ENCODE assay signal across 12 mouse cellular contexts in the genomic region with DNA sequence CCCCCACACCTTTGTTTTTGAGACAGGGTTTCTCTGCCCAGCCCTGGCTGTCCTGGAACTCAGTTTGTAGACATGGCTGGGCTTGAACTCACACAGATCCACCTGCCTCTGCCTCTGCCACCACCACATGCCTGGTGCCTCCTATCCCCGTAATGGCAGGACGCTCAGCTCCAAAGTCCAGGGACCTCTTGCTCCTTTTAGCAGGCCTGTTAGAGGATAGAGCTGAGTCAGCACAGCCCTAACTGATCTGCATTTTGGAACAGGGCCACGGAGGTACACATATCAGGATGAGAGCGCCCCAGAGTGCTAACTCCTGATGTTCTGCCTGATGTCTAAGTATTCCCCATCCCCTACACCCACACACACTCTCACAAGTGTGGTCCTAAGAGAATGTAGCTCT. TPM values are rescaled to one million over a fixed set of nuclear protein-coding genes. Genes with fewer than 3 reads are reported as not detected.
DNase-seq lines count a peak whose midpoint lies in the region; ATAC-seq and TF ChIP-seq lines count a peak whose summit lies in the region.
"Had no signal": no experiment of that assay in that cellular context is flagged by ENCODE, and none has a peak within 500 bp of the region (broad histone marks: within the 10 kb centered on the region; RNA-seq: fewer than 3 reads in every experiment).

Gene Tmem86b (minus strand): TSS at position 392 of the 400 bp plus-strand sequence.

- TF ChIP-seq POLR2A in cerebellum, adult 2 months (IDR thresholded peaks at IDR 0.05; ENCODE audit: borderline replicate concordance, insufficient read depth, low read length) = no peak
- no peak for TF ChIP-seq POLR2A in MEL (IDR thresholded peaks at IDR 0.05; ENCODE audit: control insufficient read depth in 1 of 2, insufficient read depth in 1 of 2, low read depth in 1 of 2, low read length in 2 of 2, poor library complexity in 1 of 2)

- 92% methylated on average over 4 of the region's 4 CpGs for WGBS in cerebellum, adult 2 months
- 91% methylated on average over 4 of the region's 4 CpGs for whole genome bisulfite sequencing in kidney, postnatal 0 days
- 27% methylated on average over 4 of the region's 4 CpGs for WGBS in liver, embryonic 15.5 days (ENCODE audit: insufficient replicate concordance)
- 97% methylated on average over 4 of the region's 4 CpGs for WGBS in hindbrain, embryonic 16.5 days
- WGBS in forebrain, embryonic 14.5 days = 94% methylated on average over 4 of the region's 4 CpGs

- H3K9me3 ChIP-seq in MEL (replicated peaks; ENCODE audit: insufficient read depth, low read length) = no peaks in the 10 kb centered on the region
- H3K9me3 ChIP-seq in kidney, postnatal 0 days (replicated peaks; ENCODE audit: low read length) = no peaks in the 10 kb centered on the region
- no peaks in the 10 kb centered on the region for H3K9me3 ChIP-seq in liver, embryonic 15.5 days (replicated peaks)
- H3K9me3 ChIP-seq in hindbrain, embryonic 16.5 days (ENCODE audit: control insufficient read depth, low read length) = no peaks in the 10 kb centered on the region
- H3K9me3 ChIP-seq in forebrain, embryonic 14.5 days (replicated peaks; ENCODE audit: control insufficient read depth, low read length) = no peaks in the 10 kb centered on the region
- H3K9me3 ChIP-seq: limb, embryonic 13.5 days; neural tube, embryonic 13.5 days had no signal

- no peak for TF ChIP-seq CTCF in cerebellum, adult 2 months (IDR thresholded peaks at IDR 0.05; ENCODE audit: borderline replicate concordance, insufficient read depth, low read depth, low read length)
- TF ChIP-seq CTCF in MEL (IDR thresholded peaks at IDR 0.05 in 2 of 3, conservative IDR thresholded peaks at IDR 0.05 in 1 of 3; ENCODE audit: control insufficient read depth in 1 of 3, insufficient read depth in 1 of 3, low read depth in 2 of 3, low read length in 3 of 3, poor library complexity in 1 of 3, severe bottlenecking in 1 of 3) = no peak
- TF ChIP-seq CTCF in kidney, postnatal 0 days (IDR thresholded peaks at IDR 0.05; ENCODE audit: low read depth) = no peak

- no peak within 1 kb of the TSS for H3K9ac ChIP-seq in MEL (ENCODE audit: control insufficient read depth, low read depth, low read length, poor library complexity, severe bottlenecking)
- no peak within 1 kb of the TSS for H3K9ac ChIP-seq in kidney, postnatal 0 days (ENCODE audit: low read depth, low read length)
- peak within 1 kb of the TSS; percentile 67; the same call in 1 of the 2 replicates for H3K9ac ChIP-seq in liver, embryonic 15.5 days
- H3K9ac ChIP-seq in hindbrain, embryonic 16.5 days (ENCODE audit: low read depth, low read length) = no peak within 1 kb of the TSS
- H3K9ac ChIP-seq in forebrain, embryonic 14.5 days (ENCODE audit: low read length) = no peak within 1 kb of the TSS
- H3K9ac ChIP-seq: limb, embryonic 13.5 days; neural tube, embryonic 13.5 days had no signal

- DNase-seq in cerebellum, adult 2 months = no peak
- no peak for DNase-seq in cerebellum, adult 9-11 months
- DNase-seq in MEL (ENCODE audit: low read depth, low spot score) = peak; percentile 73
- DNase-seq in kidney, postnatal 0 days (ENCODE audit: low spot score) = no peak
- DNase-seq in forebrain, embryonic 14.5 days (ENCODE audit: low spot score) = no peak
- DNase-seq in frontal cortex, postnatal 25 days (ENCODE audit: low spot score in 2 of 2) = no peak
- DNase-seq: B cell, adult 2 months had no signal

- peak in 1 of 2 experiments; percentile 49; a peak in 1 of 4 replicates for TF ChIP-seq EP300 in MEL (IDR thresholded peaks at IDR 0.05; ENCODE audit: low read depth in 1 of 2, low read length in 2 of 2)

- peak; percentile 36; the same call in 1 of the 2 replicates for ATAC-seq in kidney, postnatal 0 days (replicated peaks; ENCODE audit: low FRiP score, low read depth)
- peak; percentile 56 for ATAC-seq in liver, embryonic 15.5 days (ENCODE audit: insufficient read depth)
- no peak for ATAC-seq in hindbrain, embryonic 16.5 days
- no peak for ATAC-seq in forebrain, embryonic 14.5 days
- ATAC-seq: forebrain, embryonic 16.5 days had no signal

- peaks cover 14 to 34% of the 10 kb centered on the region in 2 experiments for H3K36me3 ChIP-seq in MEL (ENCODE audit: control insufficient read depth in 1 of 2, insufficient read depth in 2 of 2, low read length in 2 of 2)
- H3K36me3 ChIP-seq in kidney, postnatal 0 days (ENCODE audit: insufficient read depth, low read length) = peaks cover 49% of the 10 kb centered on the region
- peaks cover 66% of the 10 kb centered on the region for H3K36me3 ChIP-seq in liver, embryonic 15.5 days (replicated peaks)
- peaks cover 42% of the 10 kb centered on the region for H3K36me3 ChIP-seq in hindbrain, embryonic 16.5 days (ENCODE audit: control insufficient read depth, insufficient read depth, low read length)
- peaks cover 74% of the 10 kb centered on the region for H3K36me3 ChIP-seq in forebrain, embryonic 14.5 days (ENCODE audit: control insufficient read depth, insufficient read depth, low read length)

- no peak within 1 kb of the TSS for H3K4me2 ChIP-seq in kidney, postnatal 0 days (ENCODE audit: low read length)
- H3K4me2 ChIP-seq in liver, embryonic 15.5 days = peak within 1 kb of the TSS; percentile 77
- no peak within 1 kb of the TSS for H3K4me2 ChIP-seq in hindbrain, embryonic 16.5 days (ENCODE audit: low read length)
- no peak within 1 kb of the TSS for H3K4me2 ChIP-seq in forebrain, embryonic 14.5 days (ENCODE audit: low read length)
- H3K4me2 ChIP-seq: limb, embryonic 13.5 days; neural tube, embryonic 13.5 days had no signal

- H3K79me2 ChIP-seq in MEL (ENCODE audit: control insufficient read depth, insufficient read depth, low read length, poor library complexity) = no peaks in the 10 kb centered on the region

- H3K4me1 ChIP-seq in cerebellum, adult 2 months (ENCODE audit: control insufficient read depth, insufficient read depth, low read length) = peaks cover 6% of the 10 kb centered on the region; the same call in 1 of the 2 replicates
- peaks cover 8 to 30% of the 10 kb centered on the region in 2 experiments for H3K4me1 ChIP-seq in MEL (ENCODE audit: control insufficient read depth in 1 of 2, insufficient read depth in 2 of 2, low read length in 2 of 2)
- no peaks in the 10 kb centered on the region for H3K4me1 ChIP-seq in kidney, postnatal 0 days (replicated peaks; ENCODE audit: insufficient read depth, low read length)
- peaks cover 64% of the 10 kb centered on the region for H3K4me1 ChIP-seq in liver, embryonic 15.5 days (replicated peaks)
- H3K4me1 ChIP-seq in hindbrain, embryonic 16.5 days (ENCODE audit: control insufficient read depth, insufficient read depth, low read depth, low read length) = no peaks in the 10 kb centered on the region
- H3K4me1 ChIP-seq in forebrain, embryonic 14.5 days (ENCODE audit: control insufficient read depth, insufficient read depth, low read length) = no peaks in the 10 kb centered on the region
- H3K4me1 ChIP-seq: limb, embryonic 13.5 days; neural tube, embryonic 13.5 days had no signal

- H3K4me3 ChIP-seq in cerebellum, adult 2 months (replicated peaks; ENCODE audit: insufficient read depth, low read depth, low read length) = no peak within 1 kb of the TSS
- no peak within 1 kb of the TSS for H3K4me3 ChIP-seq in MEL (ENCODE audit: control insufficient read depth in 1 of 2, insufficient read depth in 1 of 2, low read depth in 2 of 2, low read length in 2 of 2)
- H3K4me3 ChIP-seq in kidney, postnatal 0 days (replicated peaks; ENCODE audit: low read depth, low read length) = no peak within 1 kb of the TSS
- H3K4me3 ChIP-seq in liver, embryonic 15.5 days (replicated peaks) = peak within 1 kb of the TSS; percentile 64
- no peak within 1 kb of the TSS for H3K4me3 ChIP-seq in hindbrain, embryonic 16.5 days (ENCODE audit: low read length)
- no peak within 1 kb of the TSS for H3K4me3 ChIP-seq in forebrain, embryonic 14.5 days (ENCODE audit: low read depth, low read length)
- H3K4me3 ChIP-seq: limb, embryonic 13.5 days; neural tube, embryonic 13.5 days had no signal

- no peaks in the 10 kb centered on the region for H3K27me3 ChIP-seq in cerebellum, adult 2 months (ENCODE audit: control insufficient read depth, insufficient read depth, low read length)
- H3K27me3 ChIP-seq in MEL (ENCODE audit: control insufficient read depth in 1 of 2, insufficient read depth in 2 of 2, low read length in 2 of 2) = no peaks in the 10 kb centered on the region
- no peaks in the 10 kb centered on the region for H3K27me3 ChIP-seq in kidney, postnatal 0 days (ENCODE audit: insufficient read depth, low read length)
- no peaks in the 10 kb centered on the region for H3K27me3 ChIP-seq in liver, embryonic 15.5 days
- no peaks in the 10 kb centered on the region for H3K27me3 ChIP-seq in hindbrain, embryonic 16.5 days (replicated peaks; ENCODE audit: control insufficient read depth, insufficient read depth, low read length)
- H3K27me3 ChIP-seq in forebrain, embryonic 14.5 days (replicated peaks; ENCODE audit: control insufficient read depth, insufficient read depth, low read length) = no peaks in the 10 kb centered on the region
- H3K27me3 ChIP-seq: limb, embryonic 13.5 days; neural tube, embryonic 13.5 days had no signal

- no peak for TF ChIP-seq RAD21 in MEL (IDR thresholded peaks at IDR 0.05; ENCODE audit: low read depth, low read length)

- H3K27ac ChIP-seq in cerebellum, adult 2 months (ENCODE audit: insufficient read depth, low read length) = no peak within 1 kb of the TSS
- H3K27ac ChIP-seq in MEL (ENCODE audit: control insufficient read depth, low read depth, low read length) = peak within 1 kb of the TSS; percentile 82
- no peak within 1 kb of the TSS for H3K27ac ChIP-seq in kidney, postnatal 0 days
- peak within 1 kb of the TSS; percentile 97 for H3K27ac ChIP-seq in liver, embryonic 15.5 days (replicated peaks)
- no peak within 1 kb of the TSS for H3K27ac ChIP-seq in hindbrain, embryonic 16.5 days (ENCODE audit: low read depth, low read length)
- no peak within 1 kb of the TSS for H3K27ac ChIP-seq in forebrain, embryonic 14.5 days (ENCODE audit: low read depth, low read length)
- H3K27ac ChIP-seq: limb, embryonic 13.5 days; neural tube, embryonic 13.5 days had no signal

TF ChIP-seq in MEL, 35 proteins besides CTCF, POLR2A, EP300 and RAD21 (continues in another document):
- TF ChIP-seq SIN3A (IDR thresholded peaks at IDR 0.05; ENCODE audit: low read length) (peak; percentile 28; the same call in 1 of the 2 replicates), MAFK (IDR thresholded peaks at IDR 0.05; ENCODE audit: borderline replicate concordance, low read depth, low read length) (peak; percentile 97), ETS1 (IDR thresholded peaks at IDR 0.05; ENCODE audit: low read depth, low read length) (peak; percentile 48)

RNA-seq across cellular contexts. Expression of gene Tmem86b, which starts in this region (rescaled TPM):
- 45.2 and 47.9 TPM in 2 replicates for polyA plus RNA-seq in cerebellum, adult 2 months (2012; rRNA removed)
- 9.4 and 10.2 TPM in 2 replicates for total RNA-seq in MEL (2012; rRNA removed)
- 10 to 100 TPM in 1 of 2 experiments, not detected in 1; 31.6 TPM for polyA plus RNA-seq in MEL (2012; ENCODE audit: insufficient read depth in 1 of 2, insufficient read length in 2 of 2, low read depth in 1 of 2, low replicate concordance in 2 of 2, missing spikeins in 1 of 2)
- polyA plus RNA-seq in kidney, postnatal 0 days (2015; fragmentation: Nextera tagmentation; extraction: Ambion mirVana) = 0.56 and 0.80 TPM in 2 replicates
- 34.4 and 39.1 TPM in 2 replicates for polyA plus RNA-seq in liver, embryonic 15.5 days (2015; fragmentation: Nextera tagmentation; extraction: Ambion mirVana)
- polyA plus RNA-seq in hindbrain, embryonic 16.5 days (2015; fragmentation: Nextera tagmentation; extraction: Ambion mirVana) = 1.9 and 2.0 TPM in 2 replicates
- polyA plus RNA-seq in forebrain, embryonic 14.5 days (2014; fragmentation: Nextera tagmentation; extraction: Ambion mirVana) = 2.4 and 2.6 TPM in 2 replicates

Comparison
In these comparisons a context has a peak if more than half of its experiments do, and no peak if none do; other contexts are left out.
1. Peak in ATAC-seq in kidney, postnatal 0 days; RNA of the gene not detected or under 1 TPM.
2. H3K27ac ChIP-seq: peak in MEL (single experiment) and liver, embryonic 15.5 days (single experiment); none in cerebellum, adult 2 months (single experiment), kidney, postnatal 0 days (single experiment), hindbrain, embryonic 16.5 days (single experiment) and forebrain, embryonic 14.5 days (single experiment).